Mouse (Mus musculus): ENCODE data around the gene Cyp2d26. TPM values are rescaled to one million over a fixed set of nuclear protein-coding genes. Genes with fewer than 3 reads are reported as not detected.

Gene Cyp2d26
- 20.7 and 22.6 TPM in 2 replicates for polyA plus RNA-seq (2012; rRNA removed)

GRCm38 (mm10) chr15:82794277-82794676 is at the start of gene Cyp2d26:
Gene Cyp2d26, minus strand, starts transcription at chr15:82794294.

GRCm38 (mm10) chr15:82763631-82764420 is 30.3 kb downstream of the Cyp2d26 start, which contains the start of gene Cyp2d40:
Gene Cyp2d40, minus strand, starts transcription at chr15:82764183.

Other genes with a start within 250 kb of the Cyp2d26 start
- gene Cyp2d12, start 239.2 kb downstream of the Cyp2d26 start, polyA plus RNA-seq (2012; rRNA removed): 0.02 TPM in 1 of 2 replicates, not detected in the other
- gene Cyp2d34, start 173.3 kb downstream of the Cyp2d26 start, polyA plus RNA-seq (2012; rRNA removed): not detected in 2 replicates
- gene Cyp2d40, start 30.1 kb downstream of the Cyp2d26 start, polyA plus RNA-seq (2012; rRNA removed): 0.08 TPM in 2 replicates
- 5.2 and 5.8 TPM in 2 replicates for gene Tcf20, start 193.6 kb upstream of the Cyp2d26 start, polyA plus RNA-seq (2012; rRNA removed)
- gene Nfam1, start 239.0 kb upstream of the Cyp2d26 start, polyA plus RNA-seq (2012; rRNA removed): 2.8 and 4.0 TPM in 2 replicates